Mouse (Mus musculus) liver, postnatal 0 days (tissue): Measurements from ENCODE around the gene H60c. TPM values are rescaled to one million over a fixed set of nuclear protein-coding genes. Genes with fewer than 3 reads are reported as not detected.

ENCODE experiments used
- ATAC-seq: fragments of 200-750 bp; cut with Nextera tagmentation; 2 replicates; pipeline ENCODE4 v1.8.0; 2017; ENCODE audit warnings: mild to moderate bottlenecking, moderate library complexity
- DNase-seq: peaks from one replicate; pipeline ENCODE4 v3.0.0-alpha.2; 2016
- H3K27ac ChIP-seq: fragments of 300-500 bp; sonication (generic); 2 replicates; pipeline ENCODE4 v1.5.1; 2014; ENCODE audit warnings: antibody characterized with exemption, moderate library complexity, mild to moderate bottlenecking, low read depth
- H3K27me3 ChIP-seq: fragments of 300-500 bp; sonication (generic); 2 replicates; pipeline ENCODE4 v1.6.1; 2014; ENCODE audit warnings: low read length, control low read depth, mixed read lengths; ENCODE audit not compliant: insufficient read depth
- H3K36me3 ChIP-seq: fragments of 300-500 bp; sonication (generic); replicated peaks from 2 replicates; pipeline ENCODE4 v1.6.1; 2014; ENCODE audit warnings: mild to moderate bottlenecking, control low read depth, low read length, moderate library complexity, mixed read lengths; ENCODE audit not compliant: insufficient read depth
- H3K4me1 ChIP-seq: fragments of 300-500 bp; sonication (generic); 2 replicates; pipeline ENCODE4 v1.6.1; 2014; ENCODE audit warnings: antibody characterized with exemption, mild to moderate bottlenecking, control low read depth; ENCODE audit not compliant: insufficient read depth
- H3K4me2 ChIP-seq: fragments of 300-500 bp; sonication (generic); 2 replicates; pipeline ENCODE4 v1.6.1; 2014; ENCODE audit warnings: low read depth, mild to moderate bottlenecking, low read length, moderate library complexity, mixed read lengths
- H3K4me3 ChIP-seq: fragments of 300-500 bp; sonication (generic); 2 replicates; pipeline ENCODE4 v1.5.1; 2014; ENCODE audit warnings: low read depth, low read length
- H3K9ac ChIP-seq: fragments of 300-500 bp; sonication (generic); replicated peaks from 2 replicates; pipeline ENCODE4 v1.6.1; 2014; ENCODE audit warnings: mild to moderate bottlenecking, moderate library complexity
- H3K9me3 ChIP-seq: fragments of 300-500 bp; sonication (generic); 2 replicates; pipeline ENCODE4 v1.6.1; 2016; ENCODE audit warnings: mild to moderate bottlenecking, control low read depth, low read length, mixed read lengths
- CTCF ChIP-seq: sonication (generic); IDR thresholded peaks from 2 replicates; pipeline ENCODE4 v1.5.1; 2016; ENCODE audit warnings: antibody characterized with exemption, low read depth
- EP300 ChIP-seq: IDR thresholded peaks from 2 replicates; pipeline ENCODE4 v1.6.1; 2016; ENCODE audit warnings: antibody characterized with exemption, low read depth, mild to moderate bottlenecking
- WGBS: fragments of 180-500 bp; shearing (Covaris S2); extraction: QIAGEN DNeasy Blood & Tissue Kit; methylation state at CpG from one replicate; pipeline ENCODE4 v1.1.7; 2014; ENCODE audit not compliant: insufficient replicate concordance; 5-methylcytosine and 5-hydroxymethylcytosine counted together
- polyA plus RNA-seq: library from polyadenylated mRNA; unstranded; fragments of >200 nt; fragmentation: Nextera tagmentation; extraction: Ambion mirVana; gene quantifications from 2 replicates; pipeline ENCODE4 v1.2.1, GENCODE M21; 2015

The H60c gene
- polyA plus RNA-seq, 1 experiment from 2014 or later = not detected

DNA sequence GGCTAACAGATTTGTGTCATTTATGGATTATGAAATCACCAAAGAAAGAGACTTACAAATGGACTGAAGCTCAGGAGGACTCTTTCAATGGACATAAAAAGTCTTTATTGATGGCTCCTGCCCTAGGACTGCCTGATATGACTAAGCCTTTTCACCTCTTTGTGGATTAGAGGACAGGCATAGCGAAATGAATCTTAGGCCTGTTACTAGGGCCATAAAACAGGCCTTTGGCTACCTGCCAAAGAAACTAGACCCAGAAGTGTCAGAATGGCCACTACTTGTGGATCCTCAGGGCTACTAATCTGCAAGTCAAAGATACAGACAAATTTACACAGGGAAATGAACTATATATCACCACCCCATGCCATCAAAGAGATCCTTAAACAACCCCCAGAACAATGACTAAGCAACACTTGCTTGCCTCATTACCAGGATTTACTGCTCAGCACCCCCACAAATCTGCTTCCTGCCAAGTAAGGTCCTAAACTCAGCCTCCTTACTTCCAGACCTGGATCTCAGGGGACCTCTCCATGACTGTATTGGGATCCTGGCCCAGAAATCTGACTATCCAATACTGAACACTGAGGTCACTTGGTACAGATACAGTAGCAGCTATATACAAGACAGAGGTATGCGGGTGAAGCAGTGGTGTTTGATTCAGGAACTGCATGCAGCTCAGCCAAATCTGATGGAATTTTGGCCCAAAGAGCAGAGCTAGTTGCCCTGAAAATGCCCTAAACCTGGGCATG is 39.0 kb downstream of the H60c start:
- H3K36me3 ChIP-seq = no peaks in the 10 kb centered on the region
- no peak overlapping the region for H3K27ac ChIP-seq
- no peaks in the 10 kb centered on the region for H3K4me1 ChIP-seq
- ATAC-seq = no peak
- no peak overlapping the region for H3K9ac ChIP-seq
- H3K4me3 ChIP-seq = no peak overlapping the region
- no peak overlapping the region for H3K4me2 ChIP-seq
- no peaks in the 10 kb centered on the region for H3K9me3 ChIP-seq
- no peak for DNase-seq
- no peaks in the 10 kb centered on the region for H3K27me3 ChIP-seq
- TF ChIP-seq EP300 = no peak
- TF ChIP-seq CTCF = no peak
- 62% methylated on average over 2 of the region's 2 CpGs for whole genome bisulfite sequencing

Other genes with a start within 250 kb of the H60c start
- gene Ppp1r14c, start 98.3 kb upstream of the H60c start, polyA plus RNA-seq = 0.08 and 0.36 TPM in 2 replicates